Mouse (Mus musculus) ES-E14 (cell line): ENCODE data around the gene Asap2.

Experiments used
- CHD2 ChIP-seq: IDR thresholded peaks from 2 replicates; pipeline ENCODE4 v1.6.1; 2014; ENCODE audit warnings: mild to moderate bottlenecking, low read depth, low read length, inconsistent platforms
- MAFK ChIP-seq: IDR thresholded peaks from 2 replicates; pipeline ENCODE4 v1.6.1; 2014; ENCODE audit warnings: mild to moderate bottlenecking, low read depth, low read length, inconsistent platforms; ENCODE audit not compliant: insufficient read depth
- ZC3H11A ChIP-seq: IDR thresholded peaks from 2 replicates; pipeline ENCODE4 v1.6.1; 2012; ENCODE audit warnings: low read depth, mild to moderate bottlenecking, inconsistent platforms, low read length, borderline replicate concordance

DNA sequence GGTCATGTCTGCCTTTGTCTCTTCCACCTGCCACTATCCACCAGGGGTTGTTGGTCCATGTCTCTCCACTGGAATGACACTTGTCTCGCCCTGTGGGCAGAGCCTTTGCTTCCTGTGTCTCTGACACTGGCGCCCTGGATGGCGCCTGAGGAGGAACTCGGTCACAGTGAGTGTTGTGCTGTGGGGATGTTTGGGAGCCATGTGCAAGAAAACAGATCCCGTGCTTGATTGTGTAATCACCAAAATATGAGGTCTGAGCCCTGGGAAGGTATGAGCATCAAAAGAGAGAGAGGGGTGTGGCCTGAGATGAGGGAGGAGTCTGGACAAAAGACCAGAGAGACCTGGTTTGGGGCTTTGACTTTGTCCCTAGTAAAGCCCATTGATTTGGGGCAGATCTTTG lies 154.8 kb downstream of the Asap2 start:
- TF ChIP-seq CHD2 (no peak), ZC3H11A (no peak), MAFK (no peak)
